Mouse (Mus musculus) activated CD4-positive, CD25-positive, alpha-beta regulatory T cell, adult 4 months (primary cell): Measurements from ENCODE around the gene Pcmt1. TPM values are rescaled to one million over a fixed set of nuclear protein-coding genes. Genes with fewer than 3 reads are reported as not detected.
A peak's percentile ranks its signal among the peaks of the same experiment; 100 is the strongest.

ENCODE experiments used
- ATAC-seq: one replicate; pipeline ENCODE4 v1.8.0; 2017
- polyA plus RNA-seq, 2 experiments: library from polyadenylated mRNA; unstranded; fragments of 100-300 nt; shearing (Covaris generic); gene quantifications; one replicate each; pipeline ENCODE4 v1.2.1; 2017

The Pcmt1 gene
- polyA plus RNA-seq: 100 to 1,000 TPM; 109 to 123 TPM

DNA sequence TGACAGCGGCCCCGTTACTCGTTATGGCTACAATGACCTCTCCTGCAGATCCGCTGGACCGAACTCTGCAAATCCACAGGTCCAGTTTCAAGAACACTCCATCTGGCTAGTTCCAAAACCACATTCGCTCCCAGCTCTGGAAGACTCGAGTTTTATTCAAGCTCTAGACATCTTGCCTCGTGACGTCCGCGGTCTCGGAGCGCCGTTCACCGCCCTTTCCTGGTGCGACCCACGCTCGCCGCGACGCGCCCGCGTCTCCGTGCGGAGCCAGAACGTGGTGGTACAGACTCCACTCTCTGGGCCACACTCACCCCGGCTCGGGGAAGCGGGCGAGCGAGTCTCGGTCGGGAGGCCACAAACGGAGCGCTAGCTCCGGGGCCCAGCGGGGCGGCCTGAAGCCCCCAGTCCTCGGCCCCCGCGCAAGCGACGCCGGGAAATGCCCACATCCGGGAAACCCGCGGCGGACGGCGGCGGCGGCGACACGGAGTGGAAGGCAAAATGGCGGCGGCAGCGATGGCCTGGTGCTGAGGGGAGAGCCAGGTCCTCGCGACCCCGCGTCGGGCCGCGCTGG lies at the start of gene Pcmt1, which contains the start of gene Lats1:
Pcmt1 (minus strand) TSS at position 406 of the 571 bp plus-strand sequence.
Lats1 (plus strand) TSS at position 484 of the 571 bp plus-strand sequence.
- peak; percentile 81 for ATAC-seq

DNA sequence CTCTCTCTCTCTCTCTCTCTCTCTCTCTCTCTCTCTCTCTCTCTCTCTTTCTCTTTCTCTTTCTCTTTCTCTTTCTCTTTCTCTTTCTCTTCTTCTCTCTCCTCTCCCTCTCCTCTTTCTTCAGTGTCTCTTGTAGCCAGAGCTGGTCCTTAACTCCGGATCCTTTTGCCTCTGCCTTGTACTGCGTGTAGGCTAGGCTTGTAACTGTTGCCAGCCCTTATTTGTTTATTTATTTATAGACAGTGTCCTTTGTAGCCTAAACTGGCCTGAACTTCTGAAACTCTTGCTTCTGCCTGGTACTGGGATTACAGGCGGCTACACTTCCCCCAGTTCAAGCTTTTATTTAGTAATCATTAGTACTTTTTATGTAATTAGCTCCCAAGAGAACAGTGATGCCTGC lies 46.1 kb upstream of the Pcmt1 start:
- no peak for ATAC-seq

DNA sequence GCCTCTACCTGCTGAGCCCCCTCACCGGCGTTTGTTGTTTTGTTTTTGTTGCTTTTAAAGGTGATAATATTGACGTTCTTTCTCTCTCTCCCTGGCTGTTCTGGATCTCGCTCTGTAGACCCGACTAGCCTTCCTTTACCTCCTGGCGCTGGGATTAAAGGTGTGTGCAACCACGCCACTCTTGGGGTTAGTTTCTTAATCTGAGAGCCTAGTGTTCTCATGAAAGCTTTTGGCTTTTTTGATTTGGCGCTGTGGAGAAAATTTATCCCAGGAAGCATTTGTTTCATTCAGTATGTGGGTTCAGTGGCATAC lies 45.5 kb upstream of the Pcmt1 start:
- ATAC-seq: no peak

DNA sequence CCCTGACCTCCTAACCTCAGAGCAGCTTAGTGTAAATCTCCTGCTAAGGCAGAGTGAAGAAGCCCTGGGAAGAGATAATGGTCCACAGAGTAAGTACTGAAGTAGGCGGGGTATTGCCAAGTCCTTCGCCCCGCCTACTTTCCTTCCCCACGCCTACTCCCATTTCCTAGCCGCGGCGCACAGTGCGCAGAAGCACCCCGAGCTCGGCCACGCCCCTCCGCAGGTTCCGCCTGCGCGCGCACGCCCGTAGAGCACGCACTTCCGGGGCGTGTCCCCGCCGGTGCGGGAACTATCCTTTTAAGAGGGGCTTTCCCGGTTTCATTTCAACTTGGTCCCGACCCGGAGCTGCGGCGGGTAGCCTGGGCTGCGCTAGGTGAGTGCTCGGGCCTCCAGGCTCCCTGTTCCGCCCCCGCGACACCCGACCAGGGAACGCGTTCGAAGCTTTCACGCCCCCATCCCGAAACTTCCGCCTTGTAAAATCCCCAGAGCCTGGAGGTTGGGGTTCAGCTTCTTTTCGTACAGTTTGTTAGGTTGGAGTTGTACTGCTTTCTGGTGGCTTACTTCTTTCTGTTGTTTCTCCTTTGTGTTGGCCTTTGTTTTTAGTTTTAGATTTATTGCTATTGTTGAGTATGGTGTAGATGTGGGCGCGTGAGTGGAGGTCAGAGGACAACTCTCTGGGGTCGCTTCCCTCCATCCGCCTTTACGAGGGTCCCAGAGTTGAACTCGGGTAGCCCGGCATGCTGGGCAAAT lies 45.0 kb upstream of the Pcmt1 start, which contains the start of gene Katna1:
Katna1 (plus strand) TSS at position 250 of the 750 bp plus-strand sequence.
- peak; percentile 87 for ATAC-seq

DNA sequence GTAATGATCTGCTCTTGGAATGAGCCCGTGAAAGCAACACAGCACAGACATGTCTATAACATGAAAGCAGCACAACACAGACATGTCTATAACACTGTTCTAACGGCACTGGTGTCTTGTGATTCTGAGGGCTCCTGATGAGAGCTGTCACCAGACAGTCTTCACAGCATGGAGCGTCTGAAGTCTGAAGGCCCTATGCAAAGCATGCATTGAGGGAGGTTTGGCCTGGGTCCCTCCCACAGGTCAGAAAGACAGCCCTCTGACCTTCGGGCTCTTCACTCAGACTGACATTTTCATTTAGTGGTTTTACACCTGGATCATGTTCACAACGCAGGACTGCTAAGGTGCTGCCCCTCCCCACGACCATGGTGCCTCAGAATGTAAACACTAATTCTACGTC lies 34.1 kb upstream of the Pcmt1 start:
- ATAC-seq: no peak

DNA sequence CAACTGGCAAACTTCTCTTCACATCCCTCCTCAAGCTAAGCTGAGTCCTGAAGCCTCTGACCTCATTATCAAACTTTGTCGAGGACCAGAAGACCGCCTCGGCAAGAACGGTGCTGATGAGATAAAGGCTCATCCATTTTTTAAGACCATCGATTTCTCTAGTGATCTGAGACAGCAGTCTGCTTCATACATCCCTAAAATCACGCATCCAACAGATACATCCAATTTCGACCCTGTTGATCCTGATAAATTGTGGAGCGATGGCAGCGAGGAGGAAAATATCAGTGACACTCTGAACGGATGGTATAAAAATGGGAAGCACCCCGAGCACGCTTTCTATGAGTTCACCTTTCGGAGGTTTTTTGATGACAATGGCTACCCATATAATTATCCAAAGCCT lies 31.6 kb upstream of the Pcmt1 start:
- ATAC-seq: no peak

DNA sequence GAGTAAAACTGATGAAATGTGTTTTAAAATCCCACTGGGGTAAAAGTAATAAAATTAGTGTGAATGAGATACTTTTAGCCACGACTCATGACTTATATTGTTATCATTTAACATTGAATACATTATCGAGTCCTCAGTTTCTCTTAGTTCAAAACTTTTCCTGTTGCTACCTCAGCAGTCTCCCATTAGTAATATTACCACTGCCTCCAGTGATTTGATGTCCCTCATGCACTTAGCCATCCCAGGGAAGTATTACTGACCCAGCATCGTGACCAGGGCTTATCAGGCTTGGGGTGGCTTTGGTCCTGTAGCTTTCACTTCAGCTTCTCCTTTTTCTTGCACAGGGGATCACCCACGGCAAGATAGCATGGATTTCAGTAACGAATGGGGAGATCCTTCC lies 29.2 kb upstream of the Pcmt1 start:
- ATAC-seq: no peak

DNA sequence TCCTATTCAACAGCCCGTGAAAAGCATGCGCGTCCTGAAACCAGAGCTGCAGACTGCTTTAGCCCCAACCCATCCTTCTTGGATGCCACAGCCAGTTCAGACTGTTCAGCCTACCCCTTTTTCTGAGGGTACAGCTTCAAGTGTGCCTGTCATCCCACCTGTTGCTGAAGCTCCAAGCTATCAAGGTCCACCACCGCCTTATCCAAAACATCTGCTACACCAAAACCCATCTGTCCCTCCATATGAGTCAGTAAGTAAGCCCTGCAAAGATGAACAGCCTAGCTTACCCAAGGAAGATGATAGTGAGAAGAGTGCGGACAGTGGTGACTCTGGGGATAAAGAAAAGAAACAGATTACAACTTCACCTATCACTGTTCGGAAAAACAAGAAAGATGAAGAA lies 21.6 kb upstream of the Pcmt1 start:
- no peak for ATAC-seq

DNA sequence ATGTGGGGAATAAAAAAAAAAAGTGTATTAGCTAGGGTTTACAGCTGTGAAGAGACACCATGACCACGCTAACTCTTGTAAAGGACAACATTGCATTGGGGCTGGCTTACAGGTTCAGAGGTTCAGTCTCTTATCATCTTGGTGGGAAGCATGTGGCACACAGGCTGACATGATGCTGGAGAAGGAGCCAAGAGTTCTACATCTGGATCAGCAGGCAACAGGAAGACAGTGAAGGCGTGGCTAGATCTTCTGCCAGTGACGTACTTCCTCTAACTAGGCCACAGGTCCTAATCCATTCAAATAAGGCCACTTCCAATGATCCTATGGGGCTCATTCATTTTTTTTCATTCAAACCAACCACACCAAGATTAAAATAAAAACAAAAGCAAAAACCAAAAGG lies 19.2 kb upstream of the Pcmt1 start:
- ATAC-seq: no peak

DNA sequence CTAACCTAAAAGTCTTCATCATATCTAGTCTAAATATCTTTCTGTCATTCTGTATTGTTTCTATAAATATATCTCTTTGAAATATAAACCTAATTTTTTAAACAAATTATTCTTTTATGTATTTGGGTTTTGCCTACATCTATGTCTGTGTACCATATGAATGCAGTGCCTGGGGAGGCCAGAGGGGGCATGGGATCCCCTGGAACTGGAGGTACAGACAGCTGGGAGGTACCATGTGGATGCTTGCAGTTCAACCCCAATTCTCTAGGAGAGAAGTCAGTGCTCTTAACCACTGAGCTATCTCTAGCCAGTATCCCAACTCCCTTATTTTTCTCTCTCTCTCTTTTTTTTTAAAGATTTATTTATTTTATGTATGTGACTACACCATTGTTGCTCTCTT lies 14.3 kb upstream of the Pcmt1 start:
- peak; percentile 40 for ATAC-seq

DNA sequence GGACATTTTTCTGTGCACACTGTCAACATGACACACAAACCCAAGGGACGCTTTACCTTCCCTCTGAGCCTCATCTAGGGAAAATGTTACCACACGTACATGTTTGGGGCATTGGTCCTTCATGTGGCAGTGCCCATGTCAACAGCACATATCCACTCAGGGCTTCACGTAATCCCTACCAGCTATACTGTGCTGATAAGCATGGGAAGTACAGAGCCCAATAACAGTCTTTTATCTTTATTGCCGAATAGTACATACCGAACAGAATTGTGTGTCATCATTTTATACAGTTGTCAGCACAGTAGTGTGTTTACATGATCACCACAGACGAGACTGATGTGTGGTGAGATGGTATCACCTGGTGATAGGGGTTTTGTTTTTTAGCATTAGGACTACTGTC lies 6.0 kb upstream of the Pcmt1 start:
- no peak for ATAC-seq

DNA sequence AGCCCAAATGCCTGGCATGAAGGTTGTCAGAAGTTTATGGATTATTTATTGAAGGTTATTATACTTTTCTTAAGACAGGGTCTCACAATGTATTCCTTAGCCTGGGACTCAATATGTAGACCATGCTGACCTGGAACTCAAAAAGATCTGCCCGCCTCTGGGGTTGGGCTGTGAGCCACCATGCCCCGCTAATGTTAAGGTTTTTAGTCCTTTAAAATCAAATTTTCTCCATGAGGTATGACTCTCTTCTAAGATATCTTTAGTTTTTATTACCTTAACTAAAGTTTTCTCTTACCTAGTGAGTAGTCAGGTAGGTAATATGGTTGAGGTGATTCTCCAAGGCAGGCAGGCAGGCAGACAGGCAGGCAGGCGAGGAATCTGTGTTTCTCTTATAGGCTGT lies 1.3 kb upstream of the Pcmt1 start:
- ATAC-seq: no peak

DNA sequence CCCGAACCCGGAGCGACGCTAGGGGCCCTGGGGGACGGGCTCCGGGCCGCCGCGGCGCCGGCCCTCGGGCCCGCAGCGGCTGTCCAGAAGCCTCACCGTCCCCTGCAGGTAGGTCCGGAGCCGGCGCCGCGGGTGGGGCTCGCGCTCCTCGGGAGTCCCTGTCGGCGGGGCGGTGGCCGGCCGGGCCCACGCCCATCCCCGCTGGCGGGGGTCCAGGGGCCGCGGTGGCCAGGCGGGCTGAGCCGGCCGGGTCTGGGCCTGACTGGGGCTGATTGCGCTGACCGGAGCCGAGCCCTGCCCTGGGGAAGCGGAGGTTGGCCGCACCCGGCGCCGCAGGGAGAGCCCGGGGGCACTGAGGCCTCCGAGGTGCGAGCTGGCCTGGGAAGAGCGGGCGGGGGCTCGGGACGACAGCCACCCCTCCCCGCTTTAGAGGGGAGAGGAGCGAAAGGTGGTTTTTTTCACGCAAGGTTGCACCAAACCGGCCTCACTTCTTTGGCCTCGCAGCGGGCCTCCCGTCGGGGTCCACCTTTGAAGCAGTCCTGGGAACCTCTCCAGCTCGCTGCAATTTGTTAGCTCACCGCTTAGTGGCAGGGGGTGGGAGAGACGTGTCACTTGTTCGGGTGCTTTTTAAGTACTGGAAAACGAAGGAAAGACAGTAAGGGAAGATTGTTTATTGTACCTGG lies 548 bp upstream of the Pcmt1 start:
- ATAC-seq: peak; percentile 59

DNA sequence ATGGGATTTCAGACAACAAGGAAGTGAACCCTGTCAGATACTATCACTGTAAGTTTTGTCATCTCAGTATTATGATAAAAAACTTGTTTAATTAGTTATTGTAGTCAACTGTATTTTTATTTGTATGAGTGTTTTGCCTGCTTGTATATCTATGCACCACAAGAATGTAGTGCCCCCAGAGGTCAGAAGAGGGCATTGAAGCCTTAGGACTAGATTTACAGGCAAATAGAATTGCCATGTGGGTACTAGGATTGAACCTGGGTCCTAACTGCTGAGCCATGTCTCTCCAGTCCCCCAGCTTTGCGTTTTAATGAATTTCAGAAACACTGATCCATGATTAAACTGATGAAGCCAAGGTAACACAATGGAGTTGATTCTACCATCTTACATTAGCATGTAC lies 7.3 kb downstream of the Pcmt1 start:
- peak; percentile 93 for ATAC-seq

DNA sequence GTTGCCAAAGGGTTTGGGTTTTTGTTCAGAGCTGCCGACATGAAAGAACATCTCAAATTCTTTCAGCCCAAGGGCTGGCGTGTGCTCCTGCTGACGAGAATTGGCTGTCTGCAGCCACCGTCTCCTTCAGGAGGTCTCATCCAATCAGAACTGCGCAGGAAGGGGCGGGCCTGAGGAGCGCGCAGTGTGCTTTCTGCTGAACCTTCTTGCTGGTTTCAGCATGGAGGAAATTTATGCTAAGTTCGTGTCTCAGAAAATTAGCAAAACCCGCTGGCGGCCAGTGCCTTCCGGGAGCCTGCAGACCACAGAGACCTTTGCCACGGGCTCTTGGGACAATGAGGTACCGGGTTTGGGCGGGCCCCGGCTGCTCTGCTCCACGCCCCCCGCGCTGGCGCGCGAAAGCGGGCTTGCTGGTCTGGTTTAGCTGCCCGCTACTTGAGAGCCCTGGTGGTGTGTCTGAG lies 13.6 kb downstream of the Pcmt1 start, which contains the start of gene Nup43:
Nup43 (plus strand) TSS at position 162 of the 461 bp plus-strand sequence.
- ATAC-seq: peak; percentile 83

DNA sequence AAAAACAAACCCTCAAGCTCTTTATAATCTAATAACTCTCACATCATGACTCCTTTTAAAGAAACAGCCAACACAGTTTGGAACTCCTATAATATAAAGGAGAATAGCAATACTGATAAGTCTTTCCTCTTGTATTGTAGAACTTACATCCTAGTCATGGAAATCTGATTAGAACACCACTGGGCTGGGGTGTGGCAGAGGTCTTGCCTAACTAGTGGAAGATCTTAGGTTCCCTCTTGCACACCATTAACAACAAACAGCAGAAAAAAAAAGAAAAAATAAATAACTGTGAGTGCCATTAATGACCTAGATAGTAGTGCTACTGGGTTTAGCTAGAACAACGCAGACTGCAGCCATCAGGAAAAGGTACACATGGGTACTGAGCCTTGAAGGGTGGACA lies 16.0 kb downstream of the Pcmt1 start:
- ATAC-seq: no peak

DNA sequence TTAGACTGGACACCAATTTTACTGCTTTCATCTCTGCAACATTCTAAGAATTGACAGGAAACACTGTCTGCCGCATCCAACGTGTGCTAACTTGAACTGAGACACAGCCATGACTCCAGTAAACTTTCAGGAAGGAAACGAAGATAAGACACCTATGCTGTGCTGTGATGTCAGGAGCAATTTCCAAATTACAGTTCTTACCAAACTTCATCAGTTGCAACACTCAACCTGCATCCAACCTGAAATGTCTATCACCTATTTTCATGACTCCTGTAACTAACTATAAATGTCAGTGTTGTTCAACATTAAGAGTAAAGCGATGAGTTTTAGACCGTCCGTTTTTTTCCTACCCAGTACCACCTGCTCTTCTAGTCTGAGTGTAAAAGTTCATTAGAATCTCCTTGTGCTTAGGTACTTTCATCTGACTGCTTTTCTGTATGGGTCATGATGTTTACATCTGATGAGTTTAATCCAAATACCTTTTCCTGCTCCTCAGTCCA lies 16.9 kb downstream of the Pcmt1 start:
- no peak for ATAC-seq

DNA sequence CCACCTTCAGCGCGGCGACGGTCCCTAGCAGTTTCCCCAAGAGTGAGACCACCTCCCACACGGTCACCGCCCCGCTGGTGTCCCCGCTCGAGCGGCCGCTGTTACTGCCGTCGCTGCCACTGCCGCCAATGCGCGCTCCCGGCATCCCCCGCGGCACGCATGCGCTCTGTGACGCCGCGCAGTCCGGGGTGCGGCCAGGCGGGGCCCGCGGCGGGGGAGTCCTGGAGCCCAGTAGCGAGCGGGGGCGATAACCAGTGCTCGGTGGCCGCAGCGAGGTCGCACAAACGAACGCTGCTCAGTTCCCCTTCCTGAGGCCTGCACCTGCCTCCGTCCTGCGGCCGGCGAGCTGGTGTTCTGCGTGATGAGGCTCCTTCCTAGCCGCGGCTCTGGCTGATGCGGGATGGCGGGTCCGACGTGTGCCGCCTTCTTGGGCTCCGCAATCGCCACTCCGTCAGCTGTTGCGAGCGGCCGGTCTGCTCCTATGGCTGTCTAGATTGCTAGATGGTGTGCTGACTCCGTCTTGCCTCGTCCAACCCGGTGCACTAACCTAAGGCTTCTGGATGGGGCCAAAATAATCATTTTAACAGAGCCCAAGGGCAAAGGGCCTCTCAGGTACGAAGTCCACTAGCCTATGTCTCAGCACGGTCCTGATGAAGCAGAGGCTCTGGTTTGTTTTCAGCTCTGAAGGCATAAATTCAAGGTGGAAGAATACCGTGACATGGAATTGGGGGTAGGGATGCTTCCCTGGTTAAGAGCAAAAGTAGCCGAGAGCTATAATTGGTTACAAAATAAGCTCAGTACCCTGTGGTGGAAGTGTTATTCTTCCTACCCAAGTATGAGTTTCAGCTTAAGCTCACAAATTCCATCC lies 17.5 kb downstream of the Pcmt1 start:
- peak; percentile 52 for ATAC-seq

DNA sequence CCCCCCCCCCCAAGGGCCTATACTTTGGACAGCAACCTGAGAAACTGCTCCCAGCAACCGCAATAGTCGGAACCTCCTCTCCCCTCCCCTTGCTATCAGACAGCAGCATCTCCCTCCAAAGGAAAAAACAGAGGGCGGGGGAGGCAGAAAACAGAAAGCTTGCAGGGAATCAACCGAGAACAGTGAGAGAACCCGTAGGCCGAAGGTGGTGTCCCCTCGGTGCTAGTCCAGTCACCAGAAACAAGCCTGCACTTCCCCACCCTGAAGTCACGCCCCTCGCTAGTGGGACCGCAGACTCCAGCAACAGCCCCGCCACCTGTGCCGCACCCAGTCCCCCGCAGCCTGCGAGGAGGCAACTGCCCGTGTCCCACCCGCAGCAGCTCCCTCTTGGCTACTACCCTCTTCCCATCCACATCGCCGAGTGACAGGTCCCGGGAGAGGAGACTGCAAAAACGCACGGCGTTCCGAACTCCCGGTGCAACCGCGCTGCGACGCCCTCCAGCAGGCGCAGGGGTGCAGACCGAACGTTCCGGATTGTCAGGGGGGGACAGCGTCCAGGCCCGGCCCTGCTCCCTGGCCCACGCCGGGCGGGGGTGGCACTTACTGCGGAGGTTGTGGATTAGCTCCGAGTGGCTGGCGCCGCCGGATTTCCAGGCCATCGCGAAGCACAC lies 18.3 kb downstream of the Pcmt1 start:
- peak; percentile 53 for ATAC-seq

DNA sequence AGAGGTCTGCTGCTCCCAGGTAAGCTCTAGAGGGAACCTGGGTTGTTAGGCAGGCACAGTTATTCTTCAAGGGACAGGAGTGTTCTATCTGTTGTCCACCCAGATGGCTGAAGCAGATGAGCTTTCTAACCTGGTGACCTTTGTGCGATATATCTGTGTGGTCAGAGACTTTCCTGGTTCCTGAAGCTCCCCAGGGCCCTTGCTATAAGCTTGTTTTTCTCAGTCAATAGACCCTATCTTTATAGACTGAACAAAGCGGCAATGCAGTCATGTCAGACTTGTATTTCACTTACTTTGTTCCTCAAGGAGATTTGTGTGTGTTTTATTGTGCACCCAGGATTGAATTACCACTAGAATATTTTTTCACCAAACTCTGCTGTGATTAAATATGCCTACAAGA lies 29.9 kb downstream of the Pcmt1 start:
- no peak for ATAC-seq

DNA sequence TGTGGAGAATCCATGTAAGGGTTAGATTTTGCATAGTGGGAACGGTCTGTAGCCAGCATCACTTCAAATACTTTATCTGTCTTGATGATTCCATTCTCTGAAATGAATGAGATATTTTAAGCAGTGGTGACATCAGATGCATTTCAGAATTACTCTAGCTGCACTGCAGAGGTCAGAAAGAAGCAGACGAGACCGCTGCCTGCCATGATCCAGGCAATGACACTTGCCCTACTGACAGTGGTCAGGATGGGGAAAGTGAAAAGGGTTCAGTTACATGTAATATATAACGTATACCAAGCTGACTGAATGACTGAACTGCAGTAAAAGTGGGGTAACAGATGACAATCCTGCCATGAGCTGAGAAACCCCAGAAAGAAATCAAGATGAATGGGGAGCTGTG lies 31.9 kb downstream of the Pcmt1 start:
- no peak for ATAC-seq

DNA sequence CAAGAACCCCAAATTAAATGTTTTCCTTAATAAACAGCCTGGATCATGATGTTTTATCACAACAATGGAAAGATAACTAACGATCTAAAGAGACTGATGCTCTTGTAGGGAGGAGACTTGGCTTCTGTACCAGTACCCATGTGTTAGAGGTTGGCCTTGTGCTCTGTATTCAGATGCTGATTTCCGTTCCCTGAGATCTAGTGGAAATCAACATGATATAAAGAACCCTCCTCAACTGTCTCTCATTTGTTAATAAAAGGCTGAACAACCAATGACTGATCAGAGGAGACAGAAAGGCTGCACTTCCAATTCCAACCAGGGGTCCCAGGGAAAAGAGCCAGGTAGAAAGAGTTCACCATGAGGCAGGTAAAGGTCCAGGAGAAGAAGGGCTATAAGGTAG lies 35.0 kb downstream of the Pcmt1 start:
- ATAC-seq: no peak
